Mouse (Mus musculus): ENCODE data around the gene Fer. TPM values are rescaled to one million over a fixed set of nuclear protein-coding genes. Genes with fewer than 3 reads are reported as not detected.
"Not testable (repeated sequence)": the region's sequence is repeated elsewhere in the genome, so short reads cannot be mapped to it uniquely, and the experiment has no call there.

The Fer gene
- total and polyA plus RNA-seq, 2 experiments from 2014 or later = 22.1 to 31.8 TPM

- DNase-seq = no peak
- no peak overlapping the region for H3K9ac ChIP-seq
- no peak overlapping the region for H3K4me3 ChIP-seq (ENCODE audit: low read depth, low read length)
- H3K36me3 ChIP-seq (ENCODE audit: insufficient read depth) = no peaks in the 10 kb centered on the region
- 52% methylated on average over 4 of the region's 4 CpGs for WGBS
- H3K4me1 ChIP-seq (ENCODE audit: insufficient read depth) = 0 out of 2 replicates have a peak, but pooled peaks cover 7% of the 10 kb centered on the region
- TF ChIP-seq CTCF (IDR thresholded peaks at IDR 0.05; ENCODE audit: low read depth) = no peak
- no peak overlapping the region for H3K27ac ChIP-seq (ENCODE audit: low read depth, low read length)
- no peaks in the 10 kb centered on the region for H3K27me3 ChIP-seq (ENCODE audit: insufficient read depth, low read length)
- no peak overlapping the region for H3K4me2 ChIP-seq (ENCODE audit: low read depth)
- no peaks in the 10 kb centered on the region for H3K9me3 ChIP-seq (ENCODE audit: low read length)
- no peak for ATAC-seq
Measured at GRCm38 (mm10) chr17:63831550-63831949, 31.3 kb upstream of the Fer start.

DNA sequence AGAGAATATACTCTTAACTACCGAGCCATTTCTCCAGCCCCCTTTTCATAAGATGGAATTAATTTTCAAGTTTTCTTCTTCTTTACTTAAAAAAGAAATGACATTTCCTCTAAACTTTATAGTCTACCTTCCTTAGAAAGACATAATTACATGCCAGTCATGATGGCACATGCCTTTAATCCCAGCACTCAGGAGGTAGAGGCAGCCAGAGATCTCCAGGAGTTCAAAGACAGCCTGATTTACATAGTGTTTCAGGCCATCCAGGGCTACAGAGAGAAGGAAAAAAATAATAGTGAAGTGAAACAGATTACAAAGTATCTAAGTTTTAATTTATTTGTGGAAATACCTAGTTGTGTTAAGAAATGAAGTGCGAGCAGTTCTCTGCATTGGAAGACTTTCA is 26.6 kb upstream of the Fer start:
- ATAC-seq (peak; percentile 62), DNase-seq (no peak)
- no peak overlapping the region for H3K4me3 ChIP-seq (ENCODE audit: low read depth, low read length)
- H3K4me1 ChIP-seq (ENCODE audit: insufficient read depth) = 0 out of 2 replicates have a peak, but pooled peaks cover 11% of the 10 kb centered on the region
- H3K27me3 ChIP-seq (ENCODE audit: insufficient read depth, low read length) = no peaks in the 10 kb centered on the region
- WGBS = 39% methylated on average over 2 of the region's 2 CpGs
- no peak overlapping the region; the same call in 1 of the 2 replicates for H3K4me2 ChIP-seq (ENCODE audit: low read depth)
- no peak for TF ChIP-seq CTCF (IDR thresholded peaks at IDR 0.05; ENCODE audit: low read depth)
- H3K27ac ChIP-seq (ENCODE audit: low read depth, low read length) = no peak overlapping the region
- H3K36me3 ChIP-seq (ENCODE audit: insufficient read depth) = no peaks in the 10 kb centered on the region
- H3K9me3 ChIP-seq (ENCODE audit: low read length) = no peaks in the 10 kb centered on the region
- H3K9ac ChIP-seq = no peak overlapping the region

DNA sequence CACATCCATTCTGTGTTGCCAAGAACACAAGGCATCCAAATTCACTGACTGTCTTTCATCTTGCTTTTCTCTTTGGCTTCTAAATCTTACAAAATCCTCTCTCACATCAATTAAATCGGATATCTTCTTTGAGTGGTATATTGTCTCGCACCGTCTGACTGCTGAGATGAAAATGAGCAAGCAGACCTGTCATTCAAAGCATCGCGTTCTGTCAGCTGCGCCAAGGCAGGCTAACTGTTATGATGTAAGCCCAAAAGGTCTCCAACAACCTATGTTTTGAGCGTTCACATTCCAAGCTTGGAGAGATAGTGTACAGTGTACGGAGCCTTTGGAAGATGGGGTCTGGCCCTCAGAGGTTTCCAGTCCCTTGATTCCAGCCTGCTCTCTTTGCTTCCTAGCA is 26.2 kb upstream of the Fer start:
- Histone ChIP-seq H3K4me2 (ENCODE audit: low read depth) (peak overlapping the region; percentile 13; the same call in 1 of the 2 replicates), H3K4me3 (ENCODE audit: low read depth, low read length) (no peak overlapping the region), H3K27me3 (ENCODE audit: insufficient read depth, low read length) (no peaks in the 10 kb centered on the region), H3K27ac (ENCODE audit: low read depth, low read length) (peak overlapping the region; percentile 59; the same call in 1 of the 2 replicates), H3K9ac (no peak overlapping the region), H3K4me1 (ENCODE audit: insufficient read depth) (0 out of 2 replicates have a peak, but pooled peaks cover 11% of the 10 kb centered on the region), H3K9me3 (ENCODE audit: low read length) (no peaks in the 10 kb centered on the region), H3K36me3 (ENCODE audit: insufficient read depth) (no peaks in the 10 kb centered on the region)
- DNase-seq = peak; percentile 57
- WGBS = 33% methylated on average over 8 of the region's 8 CpGs
- TF ChIP-seq CTCF (IDR thresholded peaks at IDR 0.05; ENCODE audit: low read depth) = no peak
- ATAC-seq = peak; percentile 91

DNA sequence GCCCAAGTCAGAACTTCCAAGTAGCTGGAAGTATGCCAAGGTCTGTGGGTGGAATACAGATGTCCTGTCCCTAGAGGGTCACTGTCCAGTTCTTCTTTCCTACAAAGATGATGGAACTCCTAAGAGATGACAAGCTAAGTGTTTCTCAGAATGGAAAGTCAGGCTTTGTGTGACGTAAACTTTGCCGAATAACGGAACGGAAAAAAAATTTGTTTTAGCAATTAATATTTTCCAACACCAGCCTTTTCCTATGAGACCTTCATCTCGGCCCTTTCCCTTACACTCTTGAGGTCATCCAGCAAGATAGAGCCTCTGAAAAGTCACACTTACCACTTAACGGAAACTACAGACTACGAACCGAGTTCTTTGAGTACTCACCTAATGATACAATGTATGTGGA is 24.7 kb upstream of the Fer start:
- no peak overlapping the region for H3K4me2 ChIP-seq (ENCODE audit: low read depth)
- ATAC-seq = no peak
- no peak overlapping the region for H3K4me3 ChIP-seq (ENCODE audit: low read depth, low read length)
- H3K27ac ChIP-seq (ENCODE audit: low read depth, low read length) = no peak overlapping the region
- no peaks in the 10 kb centered on the region for H3K9me3 ChIP-seq (ENCODE audit: low read length)
- 92% methylated on average over 8 of the region's 8 CpGs for WGBS
- no peak for DNase-seq
- H3K4me1 ChIP-seq (ENCODE audit: insufficient read depth) = 0 out of 2 replicates have a peak, but pooled peaks cover 11% of the 10 kb centered on the region
- no peak for TF ChIP-seq CTCF (IDR thresholded peaks at IDR 0.05; ENCODE audit: low read depth)
- H3K9ac ChIP-seq = no peak overlapping the region
- no peaks in the 10 kb centered on the region for H3K36me3 ChIP-seq (ENCODE audit: insufficient read depth)
- no peaks in the 10 kb centered on the region for H3K27me3 ChIP-seq (ENCODE audit: insufficient read depth, low read length)

DNA sequence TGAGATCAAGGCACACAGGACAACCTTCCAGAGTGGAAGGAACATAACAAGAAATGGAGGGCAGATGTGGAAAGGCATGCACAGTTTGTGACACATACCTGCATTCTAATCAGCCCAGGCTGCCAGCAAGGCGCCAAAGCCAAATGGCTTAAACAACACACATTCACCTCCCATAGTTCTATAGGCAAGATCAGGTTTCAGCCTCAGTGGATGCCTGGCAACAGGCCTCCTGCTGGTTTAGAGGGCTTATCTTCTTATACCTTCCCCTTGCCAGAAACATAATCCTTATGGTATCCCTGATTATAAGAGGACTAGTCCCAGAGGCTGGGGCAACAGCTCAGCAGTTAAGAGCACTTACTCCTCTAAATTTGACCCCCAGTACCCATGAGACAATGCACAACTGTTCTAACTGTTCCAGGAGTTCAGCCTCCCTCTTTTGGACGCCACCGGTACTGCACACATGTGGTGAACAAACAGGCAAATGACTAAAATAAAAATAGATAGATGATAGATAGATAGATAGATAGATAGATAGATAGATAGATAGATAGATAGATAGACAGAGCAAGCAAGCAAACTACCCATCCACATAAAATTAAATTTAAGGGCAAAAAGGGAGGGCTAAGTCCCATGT is 23.1 kb upstream of the Fer start:
- no peak for DNase-seq
- Histone ChIP-seq H3K27ac (ENCODE audit: low read depth, low read length) (no peak overlapping the region), H3K4me2 (ENCODE audit: low read depth) (no peak overlapping the region), H3K4me3 (ENCODE audit: low read depth, low read length) (no peak overlapping the region), H3K36me3 (ENCODE audit: insufficient read depth) (no peaks in the 10 kb centered on the region), H3K9ac (no peak overlapping the region), H3K27me3 (ENCODE audit: insufficient read depth, low read length) (no peaks in the 10 kb centered on the region), H3K4me1 (ENCODE audit: insufficient read depth) (0 out of 2 replicates have a peak, but pooled peaks cover 11% of the 10 kb centered on the region), H3K9me3 (ENCODE audit: low read length) (no peaks in the 10 kb centered on the region)
- ATAC-seq = no peak
- no peak for TF ChIP-seq CTCF (IDR thresholded peaks at IDR 0.05; ENCODE audit: low read depth)
- WGBS = 90% methylated on average over 3 of the region's 3 CpGs

- no peak overlapping the region for H3K4me2 ChIP-seq (ENCODE audit: low read depth)
- ATAC-seq (no peak), DNase-seq (no peak)
- H3K36me3 ChIP-seq (ENCODE audit: insufficient read depth) = no peaks in the 10 kb centered on the region
- no peaks in the 10 kb centered on the region for H3K9me3 ChIP-seq (ENCODE audit: low read length)
- no peak overlapping the region for H3K9ac ChIP-seq
- H3K4me3 ChIP-seq (ENCODE audit: low read depth, low read length) = no peak overlapping the region
- no peaks in the 10 kb centered on the region for H3K27me3 ChIP-seq (ENCODE audit: insufficient read depth, low read length)
- no peak overlapping the region for H3K27ac ChIP-seq (ENCODE audit: low read depth, low read length)
- WGBS = 86% methylated on average over 1 of the region's 1 CpGs
- TF ChIP-seq CTCF (IDR thresholded peaks at IDR 0.05; ENCODE audit: low read depth) = no peak
- 0 out of 2 replicates have a peak, but pooled peaks cover 4% of the 10 kb centered on the region for H3K4me1 ChIP-seq (ENCODE audit: insufficient read depth)
Measured at GRCm38 (mm10) chr17:63842226-63842625, 20.6 kb upstream of the Fer start.

GRCm38 (mm10) chr17:63844936-63845335 is 17.9 kb upstream of the Fer start:
- WGBS = 73% methylated on average over 5 of the region's 5 CpGs
- ATAC-seq (no peak), DNase-seq (no peak)
- TF ChIP-seq CTCF (IDR thresholded peaks at IDR 0.05; ENCODE audit: low read depth) = no peak
- no peaks in the 10 kb centered on the region for H3K27me3 ChIP-seq (ENCODE audit: insufficient read depth, low read length)
- no peak overlapping the region for H3K27ac ChIP-seq (ENCODE audit: low read depth, low read length)
- H3K36me3 ChIP-seq (ENCODE audit: insufficient read depth) = no peaks in the 10 kb centered on the region
- H3K4me3 ChIP-seq (ENCODE audit: low read depth, low read length) = no peak overlapping the region
- H3K4me2 ChIP-seq (ENCODE audit: low read depth) = no peak overlapping the region
- no peak overlapping the region for H3K9ac ChIP-seq
- 0 out of 2 replicates have a peak, but pooled peaks cover 2% of the 10 kb centered on the region for H3K4me1 ChIP-seq (ENCODE audit: insufficient read depth)
- H3K9me3 ChIP-seq (ENCODE audit: low read length) = no peaks in the 10 kb centered on the region

DNA sequence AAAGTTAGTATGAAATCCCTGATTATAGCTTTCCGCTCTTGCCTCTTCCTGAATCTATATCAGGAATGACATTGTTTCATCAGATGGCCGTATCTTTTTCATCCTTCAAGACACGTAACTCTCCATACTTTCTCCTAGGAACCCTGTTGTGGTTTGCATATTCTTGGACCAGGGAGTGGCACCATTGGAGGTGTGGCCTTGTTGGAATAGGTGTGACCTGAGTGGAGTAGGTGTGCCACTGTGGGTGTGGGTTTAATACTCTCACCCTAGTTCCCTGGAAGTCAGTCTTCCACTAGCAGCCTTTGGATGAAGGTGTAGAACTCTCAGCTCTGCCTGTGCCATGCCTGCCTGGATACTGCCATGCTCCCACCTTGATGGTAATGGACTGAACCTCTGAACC is 17.1 kb upstream of the Fer start:
- not testable (repeated sequence) for H3K4me3 ChIP-seq (ENCODE audit: low read depth, low read length); H3K27ac ChIP-seq (ENCODE audit: low read depth, low read length); H3K36me3 ChIP-seq (ENCODE audit: insufficient read depth); H3K4me2 ChIP-seq (ENCODE audit: low read depth); H3K27me3 ChIP-seq (ENCODE audit: insufficient read depth, low read length); H3K4me1 ChIP-seq (ENCODE audit: insufficient read depth); H3K9me3 ChIP-seq (ENCODE audit: low read length); ATAC-seq; H3K9ac ChIP-seq; DNase-seq
- 95% methylated on average over 3 of the region's 3 CpGs for WGBS

Measured in forebrain, postnatal 0 days (tissue).